Mouse (Mus musculus): Measurements from ENCODE around the gene Them7.

The Them7 gene

DNA sequence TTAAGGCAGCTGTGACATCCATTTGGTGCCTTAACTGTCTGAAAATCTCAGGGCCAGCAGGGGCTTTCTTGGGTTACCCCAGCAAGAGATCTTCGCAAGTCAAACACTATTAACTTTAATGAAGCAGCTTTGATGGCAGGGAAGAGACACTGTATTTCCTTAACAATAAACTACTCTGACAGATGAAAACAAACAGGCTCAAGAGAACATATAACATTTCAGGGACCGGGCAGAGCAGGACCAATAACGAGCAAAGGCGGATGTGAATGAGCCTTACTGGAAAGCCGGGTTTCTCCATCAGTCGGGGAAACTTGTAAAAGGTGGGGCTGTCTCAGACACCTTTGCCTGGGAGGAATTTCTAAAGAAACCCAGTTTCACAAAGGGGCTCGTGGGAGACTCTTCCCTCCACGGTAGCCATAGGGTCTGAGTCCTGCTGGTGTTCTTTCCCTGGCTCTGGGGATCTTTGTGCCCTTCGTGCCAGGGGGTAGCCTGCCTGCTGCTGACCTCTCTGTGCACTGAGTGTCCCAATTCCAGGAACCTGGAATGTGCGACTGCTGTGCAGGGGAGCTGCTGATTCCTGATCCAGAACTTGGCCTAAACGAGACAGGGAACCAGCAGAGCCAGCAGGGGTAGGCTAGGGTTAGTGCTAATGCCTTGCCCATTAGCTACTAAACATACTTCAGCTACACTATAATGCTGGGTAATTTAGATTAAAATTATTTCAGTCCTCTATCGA is 11.4 kb downstream of the Them7 start:
- DNase-seq (ENCODE audit: low spot score): no peak

DNA sequence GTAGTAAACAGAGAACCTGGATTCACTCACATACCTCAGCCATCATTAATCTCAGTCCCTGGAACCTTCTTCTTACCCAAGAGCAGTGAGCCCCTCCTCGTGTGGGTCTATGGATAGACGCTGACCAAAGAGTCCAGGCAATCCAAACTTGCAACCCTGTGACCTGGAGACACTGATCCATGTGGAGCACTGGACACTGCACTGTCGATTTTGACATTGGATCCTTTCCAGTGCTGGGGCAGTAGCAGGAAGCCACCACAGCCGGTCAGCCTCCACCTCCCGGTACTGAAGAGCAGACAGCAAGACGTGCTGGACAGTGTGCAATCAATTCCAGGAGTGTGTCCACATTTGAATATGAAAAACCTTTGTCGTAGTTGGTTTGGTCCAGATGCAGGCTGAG is 13.3 kb downstream of the Them7 start:
- DNase-seq (ENCODE audit: low spot score): no peak

DNA sequence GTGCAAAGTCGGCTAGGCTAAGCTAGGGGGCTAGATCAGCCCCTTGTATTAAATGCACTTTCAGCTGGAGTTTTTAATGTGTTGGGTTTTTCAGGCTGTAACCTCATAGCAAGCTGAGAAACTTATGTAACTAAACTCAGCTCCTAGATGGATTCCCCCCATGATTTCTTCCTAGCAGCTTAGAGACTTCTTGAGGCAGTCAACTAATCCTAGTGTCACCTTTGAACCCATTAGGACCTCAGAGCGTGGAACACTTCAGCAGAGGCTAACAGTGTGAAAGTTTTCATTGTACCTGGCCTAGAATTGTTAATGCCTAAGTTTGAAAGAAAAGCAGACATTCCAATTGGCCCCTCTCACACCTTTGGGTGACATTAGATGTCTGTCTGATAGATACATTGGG is 13.7 kb downstream of the Them7 start:
- DNase-seq (ENCODE audit: low spot score): no peak

DNA sequence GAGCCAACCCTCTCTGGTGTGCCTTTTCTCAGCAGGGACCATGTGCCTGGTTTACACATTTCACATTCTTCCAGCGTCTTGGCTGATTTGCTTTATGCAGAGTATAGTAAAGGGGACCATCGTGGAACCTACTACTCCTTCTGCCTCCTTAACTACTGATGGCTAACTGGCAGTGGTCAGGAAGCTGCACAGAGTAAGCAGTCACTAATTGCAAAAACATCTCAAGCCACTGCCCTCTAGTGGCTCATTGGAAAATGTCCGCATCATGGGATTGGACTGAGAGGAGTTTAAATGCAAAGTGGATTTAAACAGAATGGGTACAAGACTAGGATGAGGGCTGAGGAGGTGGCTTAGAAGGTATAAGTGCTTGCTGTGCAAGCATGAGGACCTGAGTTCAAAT is 14.7 kb downstream of the Them7 start:
- DNase-seq (ENCODE audit: low spot score): no peak

DNA sequence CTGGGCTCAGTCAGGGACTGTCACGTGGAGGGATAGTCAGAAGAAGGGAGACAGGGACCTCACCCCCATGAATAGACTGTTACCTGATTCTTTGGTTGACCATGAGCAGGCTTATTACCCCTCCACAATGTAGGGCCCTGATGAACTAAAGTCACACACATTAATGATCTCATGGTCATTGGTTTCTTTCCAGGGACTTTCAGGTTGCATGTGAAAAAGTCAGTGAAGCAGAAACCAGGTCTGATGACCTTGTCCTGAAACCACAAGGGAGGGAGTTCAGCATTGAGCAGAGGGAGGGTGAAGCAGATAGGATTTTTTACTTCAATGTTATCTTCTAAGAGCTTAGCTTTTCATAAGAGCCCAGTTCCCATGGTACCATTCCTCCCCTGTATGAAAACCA is 16.5 kb downstream of the Them7 start:
- no peak for DNase-seq (ENCODE audit: low spot score)

DNA sequence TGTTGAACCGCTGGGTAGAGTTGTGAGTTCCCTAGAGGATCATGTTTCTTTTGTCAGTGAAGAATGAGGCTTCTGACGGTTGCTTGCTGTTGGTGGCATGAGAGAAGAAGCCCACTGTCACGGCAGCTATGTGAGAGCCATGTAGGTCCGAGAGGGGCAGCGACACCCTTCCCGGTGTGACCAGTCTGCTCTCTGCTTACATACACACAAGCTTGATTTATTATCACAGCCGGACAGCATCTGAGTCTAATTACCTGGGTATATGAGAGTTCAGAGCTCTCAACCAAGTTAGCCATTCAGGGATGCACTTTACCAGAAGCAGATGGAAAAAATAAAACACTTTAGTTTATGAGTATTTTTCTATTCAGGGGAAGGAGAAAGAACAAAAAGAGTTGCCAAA is 18.8 kb downstream of the Them7 start:
- no peak for DNase-seq (ENCODE audit: low spot score)

DNA sequence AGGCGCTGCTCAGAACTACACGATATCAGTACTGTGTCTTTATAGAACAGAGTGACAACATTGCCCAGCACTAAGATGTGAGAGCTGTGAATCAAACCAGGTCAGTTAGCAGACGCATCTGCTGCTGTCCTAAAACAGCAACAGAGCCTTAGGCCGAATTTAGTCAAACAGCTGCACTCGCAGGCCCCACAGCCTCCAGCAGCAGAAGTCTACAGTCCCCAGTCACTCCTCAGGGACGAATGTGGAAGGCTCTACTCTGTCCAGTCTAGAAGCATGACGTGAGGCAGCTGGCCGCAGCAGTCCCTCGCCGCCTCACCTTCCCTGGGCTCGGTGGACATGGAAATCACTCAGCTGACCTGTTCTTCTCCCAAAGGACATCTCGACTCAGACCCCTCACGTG is 20.6 kb downstream of the Them7 start:
- DNase-seq (ENCODE audit: low spot score): no peak

DNA sequence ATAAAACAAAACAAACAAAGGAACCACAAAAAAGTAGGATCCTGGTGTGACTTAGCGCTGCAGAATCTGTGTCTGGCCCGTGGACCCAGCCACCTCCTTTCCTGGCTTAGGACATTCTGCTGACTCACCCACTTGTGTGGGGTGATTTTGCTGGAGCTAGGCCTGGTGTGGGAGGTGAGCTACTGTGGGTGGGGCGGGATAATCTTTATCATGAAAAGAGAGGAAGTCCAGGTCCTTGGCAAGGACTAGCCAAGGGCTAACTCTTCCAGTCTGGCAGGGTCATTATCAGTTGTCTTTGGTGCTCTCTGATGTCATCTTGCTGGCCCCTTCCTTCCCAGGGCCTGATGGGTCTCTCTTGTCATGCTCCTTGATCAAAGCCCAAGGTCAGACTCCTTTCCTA is 27.9 kb downstream of the Them7 start:
- DNase-seq (ENCODE audit: low spot score): no peak

DNA sequence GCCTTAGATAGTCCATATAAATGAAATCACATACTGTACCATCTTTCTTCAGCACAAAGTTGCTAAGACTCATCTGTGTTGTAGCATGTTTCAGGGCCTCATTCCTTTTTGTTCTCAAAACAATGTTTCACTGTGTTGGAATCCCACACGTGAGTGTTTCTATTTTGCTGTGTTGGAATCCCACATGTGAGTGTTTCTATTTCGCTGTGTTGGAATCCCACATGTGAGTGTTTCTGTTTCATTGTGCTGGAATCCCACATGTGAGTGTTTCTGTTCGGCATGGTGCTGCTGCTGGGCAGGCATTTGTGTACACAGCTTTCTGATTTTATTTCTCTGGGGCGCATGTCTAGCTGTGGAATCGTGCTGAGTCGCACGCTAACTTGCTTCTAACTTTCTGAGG is 28.7 kb downstream of the Them7 start:
- DNase-seq (ENCODE audit: low spot score): peak; percentile 24

DNA sequence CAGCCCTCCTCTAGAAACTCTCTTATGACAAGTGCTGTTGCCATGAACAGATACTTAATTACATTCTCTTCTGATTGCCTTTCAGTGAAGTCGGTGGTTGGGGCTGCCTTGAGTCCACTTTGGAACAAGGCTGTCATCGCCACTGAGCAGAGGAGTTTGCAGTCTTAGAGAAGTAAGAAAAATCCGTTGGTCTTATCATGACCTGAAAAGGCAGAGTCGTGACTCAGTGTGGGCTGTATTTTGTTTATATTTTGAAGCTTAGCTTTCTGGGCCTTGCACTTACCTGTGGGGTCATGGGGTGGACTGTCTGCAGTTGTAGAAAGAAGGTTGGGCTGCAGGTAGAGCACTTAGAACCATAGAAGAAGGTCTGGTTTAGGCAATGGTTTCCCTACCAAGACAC is 31.3 kb downstream of the Them7 start:
- DNase-seq (ENCODE audit: low spot score): no peak

DNA sequence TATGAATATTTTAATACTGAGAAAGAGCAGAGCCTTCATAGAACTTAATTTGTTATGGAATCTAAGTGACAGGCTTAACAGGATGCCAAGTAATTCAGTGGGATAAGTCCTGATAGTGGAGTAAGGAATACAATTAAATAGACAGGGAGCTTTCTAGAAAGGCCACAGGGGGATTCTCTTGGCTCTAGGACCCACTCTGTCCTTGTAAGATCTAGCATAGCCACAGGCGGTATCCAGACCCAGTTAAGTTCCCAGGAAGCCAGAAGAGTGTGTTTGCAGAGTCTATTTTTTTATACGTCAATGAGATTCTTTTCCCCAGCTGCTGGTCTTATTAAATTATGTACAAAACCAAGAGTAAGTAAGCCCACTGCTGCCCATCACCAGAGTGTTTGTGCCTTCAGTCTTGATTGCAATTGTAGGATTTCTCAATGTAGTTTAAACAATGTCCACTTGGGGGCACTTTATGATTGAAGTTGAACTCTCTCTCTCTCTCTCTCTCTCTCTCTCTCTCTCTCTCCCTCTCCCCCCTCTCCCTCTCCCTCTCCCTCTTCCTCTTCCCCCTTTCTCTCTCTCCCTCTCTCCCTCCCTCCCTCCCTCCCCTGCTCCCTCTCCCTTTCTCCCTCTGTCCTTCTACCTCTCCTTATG is 32.4 kb downstream of the Them7 start:
- no peak for DNase-seq (ENCODE audit: low spot score)

DNA sequence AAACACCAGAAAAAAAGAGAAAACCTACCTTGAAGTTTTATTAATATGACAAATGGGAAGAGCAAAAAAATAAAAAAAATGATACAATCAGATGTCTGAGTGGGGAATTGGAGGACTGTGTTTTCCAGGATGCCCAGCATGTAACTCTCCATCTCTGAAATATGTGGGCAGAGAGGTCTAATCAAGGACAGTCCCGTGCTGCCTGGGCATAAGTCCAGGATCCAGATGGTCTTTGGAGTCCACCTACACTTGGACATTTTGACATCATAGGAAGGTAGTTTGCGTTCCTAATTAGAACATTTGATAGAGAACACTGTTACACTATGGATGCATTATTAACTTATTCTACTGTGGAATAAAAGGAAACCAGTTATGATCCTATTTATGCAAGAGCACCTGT is 33.3 kb downstream of the Them7 start:
- DNase-seq (ENCODE audit: low spot score): no peak

DNA sequence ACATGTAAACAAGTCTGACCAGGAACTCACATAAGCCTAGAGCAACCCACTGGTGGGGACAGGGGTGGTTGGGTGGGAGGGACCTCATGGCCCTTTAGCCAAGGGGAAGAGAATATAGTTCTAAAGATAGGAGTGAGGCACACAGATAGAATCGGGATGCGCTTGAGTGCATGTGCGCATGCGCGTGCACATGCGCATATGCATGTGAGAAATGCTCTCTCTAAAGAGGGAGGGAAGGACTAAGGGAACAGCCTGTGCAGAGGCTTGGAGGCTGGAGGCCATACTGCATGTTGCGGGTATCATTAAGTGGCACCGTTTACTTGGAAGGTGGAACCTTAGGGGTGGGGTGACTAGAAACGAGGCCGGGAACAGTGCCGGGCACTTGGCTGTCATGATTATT is 37.2 kb downstream of the Them7 start:
- no peak for DNase-seq (ENCODE audit: low spot score)

DNA sequence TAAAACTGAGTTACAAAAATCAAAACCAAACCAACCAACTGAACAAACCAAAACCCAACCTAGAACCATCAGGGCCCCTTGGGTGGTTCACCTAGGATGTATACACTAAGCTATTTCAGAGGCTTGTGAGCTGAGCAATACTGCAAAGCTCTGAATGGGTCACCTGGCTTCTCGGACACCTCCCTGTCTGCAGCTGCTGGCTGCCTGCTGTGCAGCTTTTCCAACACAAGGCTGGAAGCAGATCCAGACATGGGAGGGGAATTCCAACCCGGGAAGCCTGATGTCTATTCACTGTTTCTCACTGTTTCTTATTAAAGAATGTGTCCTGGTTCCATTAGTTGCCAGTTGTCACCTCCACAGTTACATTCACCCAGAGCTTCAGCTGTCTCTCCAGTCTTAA is 39.1 kb downstream of the Them7 start:
- DNase-seq (ENCODE audit: low spot score): no peak

DNA sequence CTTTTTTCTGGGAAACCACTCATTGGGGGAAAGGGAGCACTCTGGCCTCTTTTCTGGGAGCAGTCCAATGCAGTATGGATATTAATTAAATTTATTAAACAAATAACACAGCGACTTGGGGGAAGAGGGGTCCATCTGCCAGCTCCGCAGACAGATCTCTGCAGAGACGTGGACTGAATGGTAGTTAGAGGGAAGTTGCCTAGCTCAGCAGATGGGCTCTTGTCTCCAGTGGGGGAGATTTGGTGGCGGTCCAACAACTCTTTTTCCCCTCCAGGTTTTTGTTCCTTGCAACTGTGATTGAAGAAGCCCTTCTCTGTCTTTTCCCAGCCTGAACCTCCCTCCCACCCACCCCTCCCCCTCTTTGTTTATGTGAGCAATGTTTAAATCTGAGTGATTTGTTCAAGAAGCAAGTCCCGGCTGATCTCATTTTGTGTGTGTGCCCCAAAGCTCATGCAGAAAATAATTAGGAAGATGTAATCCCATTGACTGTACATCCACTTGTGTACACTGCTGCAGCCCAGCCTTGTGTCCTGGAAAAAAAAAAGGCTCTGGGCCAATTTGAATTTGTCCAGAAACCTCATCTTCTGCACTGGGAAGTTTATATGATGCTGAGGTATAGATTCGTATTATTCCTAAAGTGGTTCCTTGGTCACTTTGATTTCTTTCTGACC is 58.4 kb downstream of the Them7 start:
- DNase-seq (ENCODE audit: low spot score): no peak

DNA sequence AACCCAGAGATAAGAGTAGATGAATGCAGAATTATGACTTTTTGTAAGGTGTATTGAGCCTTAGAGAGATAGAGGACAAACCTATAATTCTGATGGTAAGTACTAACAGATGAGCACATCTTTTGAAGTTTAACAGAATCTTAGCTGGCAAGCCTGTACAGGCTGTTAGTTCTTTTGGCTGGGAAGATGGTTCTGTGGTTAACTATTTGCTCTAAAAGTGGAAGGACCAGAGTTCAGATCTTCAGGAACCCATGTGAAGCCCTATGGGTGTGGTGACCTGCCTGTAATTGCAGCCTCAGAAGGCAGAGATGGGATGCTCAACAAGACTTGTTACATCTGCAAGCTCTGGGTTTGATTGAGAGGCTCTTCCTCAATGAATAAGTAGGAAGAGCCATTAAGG is 59.7 kb downstream of the Them7 start:
- DNase-seq (ENCODE audit: low spot score): no peak

DNA sequence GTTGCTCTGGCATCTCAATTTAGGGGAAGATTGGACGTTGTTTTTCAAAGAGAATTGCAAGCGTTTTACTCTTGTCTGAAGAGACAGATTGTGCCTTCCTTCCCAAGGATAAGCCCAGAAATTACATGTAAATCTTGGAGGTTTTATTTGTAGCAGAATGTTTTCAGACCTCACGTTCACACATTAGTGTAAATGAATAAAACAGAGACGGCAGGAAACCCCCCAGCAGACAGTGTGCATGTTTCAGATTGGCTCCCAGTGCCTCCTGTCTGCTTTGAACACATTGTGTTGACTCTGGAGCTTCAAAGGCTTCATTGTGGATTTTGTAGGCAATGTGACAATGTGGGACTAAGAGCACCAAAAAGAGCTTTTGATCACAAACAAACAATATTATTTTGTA is 60.7 kb downstream of the Them7 start:
- DNase-seq (ENCODE audit: low spot score): no peak

DNA sequence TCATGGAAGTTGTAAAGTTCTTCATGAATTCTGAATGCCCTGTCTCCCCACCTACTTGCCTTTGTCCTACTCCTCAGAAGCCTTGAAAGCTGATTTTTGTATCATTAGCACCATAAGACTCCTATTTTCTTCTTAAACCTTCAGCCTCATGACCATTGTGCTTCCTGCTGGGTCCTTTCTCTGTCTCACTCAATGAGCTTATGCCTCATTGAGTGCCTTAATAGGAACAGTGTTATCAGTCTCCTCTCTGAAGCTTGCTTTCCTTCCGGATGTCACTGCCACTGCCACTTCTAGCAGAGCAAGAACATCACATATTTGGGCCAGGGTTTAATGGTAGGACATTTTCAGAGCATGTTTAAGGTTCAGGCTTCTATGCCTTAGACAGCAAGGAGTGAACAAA is 71.7 kb downstream of the Them7 start:
- DNase-seq (ENCODE audit: low spot score): no peak

DNA sequence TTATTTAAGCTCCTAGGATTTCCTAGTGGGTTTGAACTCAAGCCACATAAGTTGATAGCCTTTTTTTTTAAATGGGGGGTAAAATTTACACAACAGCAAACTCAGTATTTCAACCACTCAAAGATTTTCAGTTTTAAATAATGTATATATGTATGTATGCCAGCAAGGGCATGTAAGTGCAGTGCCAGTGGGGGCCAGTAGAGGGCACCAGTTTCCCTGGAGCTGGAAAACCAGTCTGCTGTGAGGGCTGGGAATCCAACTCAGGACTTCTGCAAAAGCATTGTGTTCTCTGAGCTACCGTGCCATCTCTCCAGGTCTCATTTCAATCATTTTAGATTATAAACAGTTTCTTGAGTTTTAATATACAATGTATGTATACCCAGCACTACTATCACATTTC is 74.8 kb downstream of the Them7 start:
- no peak for DNase-seq (ENCODE audit: low spot score)

DNA sequence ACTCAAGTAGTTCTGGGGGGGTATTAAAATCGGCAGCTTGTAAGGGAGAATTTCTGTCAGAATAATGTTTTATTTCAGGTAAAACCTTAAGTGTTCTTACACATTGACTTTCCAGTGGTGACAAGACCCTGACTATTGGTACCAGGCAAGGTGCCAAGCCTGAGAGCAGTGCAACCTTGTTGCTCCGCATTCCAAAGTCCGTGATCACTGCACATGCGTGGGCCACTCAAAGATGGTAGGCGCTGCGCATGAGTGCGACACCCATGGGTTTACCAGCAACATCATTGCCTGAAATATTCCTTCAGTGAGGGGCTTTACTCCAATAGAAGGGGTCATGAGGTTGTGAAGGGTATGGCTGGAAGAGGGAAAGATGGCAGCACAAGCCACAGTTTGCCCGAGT is 77.0 kb downstream of the Them7 start:
- no peak for DNase-seq (ENCODE audit: low spot score)

DNA sequence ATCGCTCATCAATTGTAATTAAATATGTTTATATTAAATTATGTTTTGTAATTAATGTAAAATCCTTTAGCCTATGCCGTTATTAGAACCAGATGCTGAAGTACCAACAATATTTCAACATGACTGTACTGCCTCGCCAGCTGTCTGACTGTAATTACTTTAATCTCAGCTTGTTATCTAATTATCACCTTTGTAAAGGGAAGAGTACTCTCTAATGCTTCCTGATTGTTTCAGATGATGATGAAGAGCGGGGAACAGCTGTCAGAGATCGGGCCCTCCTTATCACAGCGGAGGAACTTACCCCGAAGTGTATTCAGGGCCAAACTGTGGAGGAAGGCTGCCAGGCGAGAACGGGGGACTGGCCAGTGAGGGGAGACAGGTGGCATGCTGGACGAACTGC is 77.4 kb downstream of the Them7 start:
- no peak for DNase-seq (ENCODE audit: low spot score)

DNA sequence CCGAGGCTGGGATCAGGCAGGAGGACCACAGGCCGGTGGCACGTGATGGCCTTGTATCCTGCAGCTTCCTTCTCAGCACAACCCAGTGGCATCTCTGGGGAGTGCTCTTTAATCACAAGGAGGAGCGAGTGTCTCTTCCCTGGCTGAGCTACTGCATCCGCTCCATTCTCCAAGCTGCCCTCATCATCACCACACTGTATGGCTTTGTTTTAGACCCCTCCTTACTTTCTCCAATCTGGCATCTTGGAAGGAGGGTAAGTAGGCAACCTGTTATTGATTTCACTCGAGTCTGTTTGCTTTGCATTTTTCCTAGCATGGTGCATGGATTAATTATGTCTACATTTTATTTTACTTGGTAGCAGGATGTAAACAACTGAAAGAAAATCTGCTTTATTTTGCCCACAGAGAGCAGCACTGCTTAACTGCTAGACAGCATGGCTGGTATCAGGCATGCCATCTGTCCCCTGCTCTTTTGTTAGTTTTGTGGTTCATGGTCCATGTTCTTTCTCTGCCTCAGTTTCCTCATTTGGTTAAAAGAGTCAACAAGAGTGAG is 79.9 kb downstream of the Them7 start:
- DNase-seq (ENCODE audit: low spot score): no peak

DNA sequence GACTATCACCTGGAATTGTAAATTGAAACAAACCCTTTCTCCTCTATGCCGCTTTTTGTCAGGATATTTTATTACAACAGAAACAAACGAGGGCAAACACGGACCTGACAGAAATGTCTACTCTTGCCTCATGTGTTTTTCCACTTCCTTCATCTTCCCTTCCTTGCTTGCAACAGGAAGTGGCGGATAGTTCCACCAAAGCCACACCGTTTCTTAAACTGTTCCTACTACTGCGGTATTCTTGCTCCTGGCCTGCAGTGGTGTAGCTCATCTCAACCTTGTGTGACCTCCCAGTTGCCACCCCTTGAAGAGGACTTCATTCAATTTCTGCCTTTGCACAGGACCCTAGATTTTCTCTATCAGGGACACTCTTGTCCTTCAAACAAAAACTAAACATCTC is 81.8 kb downstream of the Them7 start:
- no peak for DNase-seq (ENCODE audit: low spot score)

Data from MN1 (cell line).